Mouse (Mus musculus): ENCODE data around the gene Nacc1.

- TF ChIP-seq CTCF (IDR thresholded peaks at IDR 0.05; ENCODE audit: borderline replicate concordance, control insufficient read depth, extremely low read depth, insufficient read depth, low read length, poor library complexity) (no peak), POLR2A (IDR thresholded peaks at IDR 0.05; ENCODE audit: control insufficient read depth, extremely low read depth, insufficient read depth, low read length, poor library complexity) (peak; percentile 98)
Measured at GRCm38 (mm10) chr8:84662581-84663065, 25.0 kb downstream of the Nacc1 start, which contains the start of gene Ier2.

Measured in thymus, adult 2 months (tissue).